Mouse (Mus musculus): ENCODE measurements at regions not wholly inside any gene's neighbourhood (a gene's known extent, or its start where the extent isn't known, plus 50 kb on each side); places are given as distances from the start of the nearest gene placed in this dataset.

DNA sequence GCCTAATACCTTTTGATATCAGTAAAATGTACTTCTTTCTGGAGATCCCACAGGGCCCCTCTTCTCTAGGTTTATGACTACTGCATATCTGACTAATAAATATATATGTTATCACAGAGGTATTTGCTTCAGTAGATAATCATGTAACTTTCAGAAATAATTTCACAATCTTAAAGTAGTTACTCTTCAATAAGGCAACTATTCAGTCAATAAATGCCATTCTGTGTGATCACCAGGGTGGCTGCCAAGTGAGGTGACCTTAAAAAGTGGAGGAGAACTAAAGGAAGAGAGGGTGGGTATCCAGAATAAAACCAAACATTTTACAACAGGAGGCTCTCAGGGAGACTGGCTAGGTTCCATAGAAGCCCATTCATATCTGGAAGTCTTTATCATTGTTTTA, 748.4 kb downstream of the Inhba start:
- no peak for DNase-seq (ENCODE audit: low spot score)

DNA sequence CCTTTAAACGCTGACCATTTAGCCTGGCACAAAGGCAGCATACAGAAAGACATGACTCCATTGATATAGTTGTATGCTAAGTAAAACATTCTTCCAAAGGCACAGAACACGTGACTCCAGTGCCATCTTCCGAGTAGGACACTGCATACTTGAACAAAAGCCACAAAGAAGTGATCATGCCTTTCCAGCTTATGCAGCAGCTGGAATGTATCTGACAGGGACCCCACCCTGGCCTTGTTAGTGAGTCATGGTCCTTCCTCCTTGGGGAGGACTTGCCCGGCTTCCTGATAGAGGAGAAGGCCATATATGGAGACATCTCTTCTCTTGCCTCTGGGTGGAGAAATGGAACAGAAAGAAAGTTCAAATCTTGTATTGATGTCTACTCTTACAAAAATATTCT, 749.8 kb downstream of the Inhba start:
- DNase-seq (ENCODE audit: low spot score): no peak

DNA sequence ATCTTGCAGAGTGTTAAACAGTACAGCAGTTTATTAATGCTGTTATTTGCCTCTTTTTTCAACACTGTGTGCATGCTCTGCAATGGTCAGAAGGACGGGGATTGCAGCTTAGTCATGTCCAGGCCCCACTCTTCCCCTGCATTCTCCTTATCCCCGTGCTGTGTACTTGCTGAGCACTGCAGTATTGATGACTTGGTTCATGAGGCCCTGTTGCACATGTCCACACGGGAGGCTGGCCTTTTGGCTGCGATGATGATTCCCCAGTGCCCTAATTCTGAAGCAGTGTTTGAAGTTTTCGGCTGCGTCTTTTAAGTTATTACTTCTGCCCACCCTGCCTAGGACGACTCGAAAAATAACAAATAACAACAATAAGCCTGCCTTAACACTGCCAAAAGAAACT, 750.7 kb downstream of the Inhba start:
- DNase-seq (ENCODE audit: low spot score): no peak

DNA sequence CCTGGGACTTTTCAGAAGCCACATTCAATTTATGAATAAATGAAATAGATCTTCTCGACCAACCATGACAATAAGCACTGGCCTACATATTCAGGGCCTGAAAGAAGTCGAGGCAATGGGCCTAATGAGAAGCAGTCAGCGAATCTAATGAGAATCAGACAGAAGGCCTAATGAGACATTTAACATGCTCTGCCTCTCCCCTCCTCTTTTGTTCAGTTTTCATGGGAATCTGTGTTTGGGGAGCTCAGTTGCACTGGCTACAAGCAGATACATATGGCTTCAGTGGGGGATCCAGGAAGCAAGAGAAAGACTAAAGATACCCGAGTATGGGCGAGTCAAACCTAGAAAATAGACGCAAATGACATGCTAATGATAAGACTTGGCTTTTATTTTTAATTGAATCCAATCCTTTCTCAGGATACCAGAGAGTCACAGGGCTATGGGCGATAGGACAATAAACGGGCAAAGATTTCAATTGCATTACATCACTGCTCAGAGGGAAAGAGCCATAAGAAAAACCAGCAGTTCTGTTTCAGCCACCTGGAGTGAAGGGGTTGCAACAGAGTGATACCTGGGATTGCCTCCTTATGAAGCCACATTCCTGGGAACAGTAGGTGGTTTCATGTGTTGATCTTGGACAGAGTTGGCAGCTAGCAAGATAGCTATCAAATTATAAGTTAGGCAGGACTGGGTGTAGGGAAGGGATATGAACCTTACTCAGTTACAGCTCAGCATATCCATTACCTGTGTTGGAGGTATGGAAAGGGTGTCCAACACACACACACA, 751.3 kb downstream of the Inhba start:
- DNase-seq (ENCODE audit: low spot score): no peak

DNA sequence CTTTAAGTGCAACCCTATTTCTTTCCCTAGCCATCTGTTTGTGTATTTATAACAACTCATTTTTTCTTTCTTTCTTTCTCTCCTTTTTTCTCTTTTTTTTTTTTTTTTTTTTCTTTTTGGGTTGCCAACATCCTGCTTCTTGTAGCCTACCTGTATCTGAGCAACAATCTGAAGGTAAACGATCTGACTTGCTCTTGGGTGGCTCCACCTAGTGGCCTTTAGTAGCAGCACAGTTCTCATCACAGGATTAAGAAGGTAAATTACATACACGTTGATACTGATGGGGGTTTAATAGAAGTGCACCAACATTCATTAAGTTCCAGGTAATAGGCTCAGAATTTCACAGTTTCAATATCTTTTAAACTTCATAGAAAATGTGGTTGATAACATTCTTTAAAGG, 752.1 kb downstream of the Inhba start:
- DNase-seq (ENCODE audit: low spot score): peak; percentile 3

DNA sequence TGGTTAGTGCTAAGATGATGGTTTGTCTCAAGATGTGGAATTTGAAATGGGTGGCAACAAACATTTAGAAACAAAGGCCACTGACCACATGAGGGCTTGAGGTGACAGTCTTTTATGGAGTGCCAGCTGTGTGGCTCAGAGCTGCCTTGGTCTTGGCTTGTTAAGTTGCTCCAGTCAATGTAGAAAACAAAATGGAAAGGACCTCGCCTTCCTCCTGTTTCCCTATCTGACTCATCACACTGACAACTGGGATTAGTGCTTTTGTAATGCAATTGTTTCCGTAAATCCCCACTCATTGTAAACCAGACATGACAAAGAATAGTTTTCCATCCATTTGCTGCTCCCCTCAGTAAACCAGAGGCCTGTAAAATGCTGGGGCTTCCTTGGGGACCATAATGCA, 757.8 kb downstream of the Inhba start:
- DNase-seq (ENCODE audit: low spot score): no peak

DNA sequence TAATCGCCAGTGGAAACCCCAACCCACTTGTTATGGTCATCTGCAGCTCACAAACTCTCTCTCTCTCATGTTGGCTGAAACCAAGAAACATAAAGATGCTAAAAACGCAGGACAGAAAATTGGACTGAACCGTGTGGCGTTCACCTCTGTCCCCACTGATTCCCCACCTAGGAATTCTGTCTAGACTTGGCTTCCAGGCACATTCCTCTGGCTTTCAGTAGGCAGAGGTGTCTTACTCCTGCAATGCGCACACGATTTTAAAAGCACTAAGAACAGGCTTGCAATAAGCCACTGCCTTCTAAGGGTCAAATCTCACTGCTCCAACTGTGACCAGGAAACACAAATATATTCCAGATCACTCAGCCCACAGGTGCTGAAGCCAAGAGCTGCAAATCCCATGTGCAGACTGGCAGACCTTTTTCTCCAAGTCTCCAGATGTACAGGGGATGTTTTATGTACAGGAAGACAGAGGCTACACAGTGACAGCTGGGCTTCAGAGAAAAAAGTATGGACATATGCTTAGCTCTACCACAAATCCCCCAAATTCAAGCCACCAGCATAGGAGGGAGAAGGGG, 758.3 kb downstream of the Inhba start:
- no peak for DNase-seq (ENCODE audit: low spot score)

DNA sequence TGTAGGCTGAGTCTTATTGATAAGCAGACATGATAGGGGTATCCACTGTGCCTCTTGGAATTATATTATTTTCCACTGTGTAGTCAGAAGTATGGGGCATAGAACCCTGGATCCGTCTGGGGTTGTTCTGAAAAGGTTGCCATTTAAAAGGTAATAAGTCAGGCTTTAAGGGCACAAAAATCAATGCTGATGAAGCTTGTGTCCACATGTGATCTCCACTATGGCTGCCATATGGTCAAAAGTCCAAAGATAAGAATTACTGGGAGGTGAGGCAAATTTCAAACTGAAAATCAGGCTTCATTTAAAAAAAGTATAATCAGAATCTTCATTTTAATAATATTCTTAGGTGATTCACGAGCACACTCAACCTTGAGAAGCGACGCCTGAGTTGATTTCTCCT, 760.2 kb downstream of the Inhba start:
- no peak for DNase-seq (ENCODE audit: low spot score)

DNA sequence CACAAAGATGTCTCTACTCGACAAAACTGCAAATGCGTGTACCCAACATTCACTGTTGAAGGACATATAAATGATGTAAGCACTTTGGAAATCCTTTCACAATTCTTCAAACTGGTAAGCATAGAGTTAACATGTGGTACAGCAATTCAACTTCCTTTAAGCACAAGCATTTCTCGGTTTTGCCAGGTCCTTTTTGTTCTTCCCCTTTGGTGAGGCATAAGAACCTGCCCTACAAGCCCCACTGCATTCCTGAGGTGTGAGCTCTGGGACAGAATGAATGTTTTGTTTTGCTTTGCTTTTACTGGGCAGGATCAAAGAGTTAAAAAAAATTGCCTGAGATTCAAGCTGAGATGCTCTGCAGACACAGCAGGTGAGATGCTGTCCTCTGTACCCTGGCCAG, 793.9 kb downstream of the Inhba start:
- no peak for DNase-seq (ENCODE audit: low spot score)
